Mouse (Mus musculus): ENCODE data around the gene Zbp1.

The Zbp1 gene

DNA sequence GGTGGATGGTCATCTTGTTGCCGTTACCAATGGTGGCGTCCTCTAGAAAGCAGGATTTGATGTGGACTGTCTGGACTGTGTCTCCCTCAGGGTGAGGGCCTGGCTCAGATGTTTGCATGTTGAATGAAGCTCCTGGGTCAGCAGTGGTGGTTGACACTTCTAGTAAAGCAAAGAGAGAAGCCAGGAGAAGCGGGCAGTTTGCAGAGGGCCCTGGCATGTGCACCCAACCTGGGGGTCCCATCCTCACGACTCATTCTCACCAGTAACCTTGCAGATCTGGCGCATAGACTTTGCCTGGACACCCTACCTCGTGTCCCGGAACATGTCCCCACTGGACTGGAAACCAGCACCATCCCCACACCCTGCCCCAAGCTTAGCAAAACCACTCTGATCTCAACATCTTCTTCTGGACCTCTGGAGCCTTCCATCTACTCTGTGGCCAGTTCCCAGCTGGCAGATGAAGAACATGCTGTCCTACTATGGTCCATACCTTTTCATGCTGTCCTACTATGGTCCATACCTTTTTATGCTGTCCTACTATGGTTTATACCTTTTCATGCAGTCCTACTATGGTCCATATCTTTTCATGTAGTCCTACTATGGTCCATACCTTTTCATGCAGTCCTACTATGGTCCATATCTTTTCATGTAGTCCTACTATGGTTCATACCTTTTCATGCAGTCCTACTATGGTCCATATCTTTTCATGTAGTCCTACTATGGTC, 9.5 kb downstream of the Zbp1 start:
- no peak for DNase-seq

DNA sequence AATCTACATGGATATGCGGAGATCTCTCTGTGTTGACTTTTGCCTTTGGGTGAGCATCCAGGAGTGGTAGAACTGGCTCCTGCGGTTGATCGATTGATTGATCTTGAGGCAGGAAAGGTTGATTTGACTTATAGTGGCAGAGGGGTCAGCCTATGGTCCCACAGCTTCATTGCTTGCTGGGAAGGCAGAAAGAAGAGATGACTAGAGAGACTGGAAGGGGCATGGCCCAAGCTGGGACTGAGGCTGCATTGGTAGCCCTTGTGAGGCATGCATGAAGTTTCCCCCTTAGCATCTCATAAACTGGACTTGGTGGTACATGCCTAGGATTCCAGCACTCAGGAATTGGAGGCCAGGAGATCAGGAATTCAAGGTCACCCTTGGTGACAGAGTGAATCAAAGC, 11.7 kb downstream of the Zbp1 start:
- no peak for DNase-seq

GRCm38 (mm10) chr2:173205563-173206099, 13.1 kb downstream of the Zbp1 start:
- no peak for DNase-seq

DNA sequence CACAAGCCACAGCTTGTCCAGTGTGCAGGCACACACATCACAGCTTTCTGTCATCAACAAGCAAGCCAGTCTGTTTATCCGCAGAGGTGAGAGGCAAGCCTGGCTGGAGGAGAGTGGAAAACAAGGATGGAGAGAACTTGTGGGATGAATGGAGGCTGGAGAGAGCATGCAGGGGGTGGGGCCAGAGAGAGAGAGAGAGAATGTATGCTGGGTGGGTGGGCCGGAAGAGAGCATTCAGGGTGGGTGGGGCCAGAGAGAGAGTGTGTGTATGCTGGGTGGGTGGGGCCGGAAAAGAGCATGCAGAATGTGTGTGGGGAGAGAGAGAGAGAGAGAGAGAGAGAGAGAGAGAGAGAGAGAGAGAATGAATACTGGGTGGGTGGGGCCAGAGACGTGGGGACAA, 14.1 kb downstream of the Zbp1 start:
- no peak for DNase-seq

DNA sequence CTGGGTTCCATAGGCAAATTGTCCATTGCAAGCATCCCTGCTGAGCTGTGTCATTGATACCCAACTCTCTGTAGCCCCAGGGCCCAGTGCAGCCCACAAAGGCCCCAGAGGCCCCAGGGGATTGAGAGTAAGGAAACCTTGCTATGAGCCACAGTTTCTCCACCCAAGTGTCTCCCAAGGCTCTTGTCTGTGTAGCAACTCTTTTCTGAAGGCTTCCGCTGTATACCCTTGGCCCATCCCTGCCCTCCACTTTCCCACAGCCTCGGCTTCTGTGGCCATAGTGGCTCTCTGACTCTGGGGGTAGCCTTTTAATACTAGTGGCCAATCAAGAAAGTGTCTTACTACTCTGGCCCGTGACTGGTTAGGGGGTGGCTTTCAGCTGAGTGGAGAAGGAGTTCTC, 15.0 kb downstream of the Zbp1 start:
- DNase-seq, result no peak

DNA sequence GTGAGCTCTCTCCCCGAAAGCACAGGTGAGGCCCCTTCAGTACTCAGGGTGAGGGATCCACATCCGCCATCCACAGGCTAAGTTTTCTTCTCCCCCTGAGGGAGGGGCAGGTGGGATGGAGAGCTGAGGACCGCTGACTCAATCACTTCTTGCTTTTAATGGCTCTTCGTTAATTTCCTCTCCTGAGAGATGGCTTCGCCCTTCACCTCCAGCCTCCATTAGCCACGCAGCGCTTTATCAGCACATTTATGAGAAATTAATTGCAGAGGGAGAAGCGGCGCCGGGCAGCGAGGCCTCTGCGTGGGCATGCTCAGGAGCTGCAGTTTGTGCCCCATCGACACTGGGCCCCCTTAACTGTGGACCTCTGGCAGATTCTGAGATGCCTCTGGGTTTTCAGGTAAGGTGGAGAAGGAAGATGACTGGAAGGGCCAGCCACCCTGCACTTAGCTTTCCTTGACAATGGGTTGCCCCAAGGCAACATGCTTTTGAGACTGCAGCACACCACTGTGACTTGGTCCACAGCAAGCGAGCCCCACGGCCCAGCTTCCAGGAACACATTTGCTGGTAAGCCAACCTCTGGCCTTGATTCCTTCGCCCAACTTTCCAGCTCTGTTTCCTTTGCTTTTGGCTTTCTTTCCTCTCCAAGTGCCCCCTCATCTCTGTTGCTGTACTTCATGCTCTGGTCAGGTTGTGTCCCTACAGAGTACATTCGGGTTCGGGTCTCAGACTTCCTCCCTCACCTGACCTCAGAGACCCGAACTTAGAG, 15.6 kb downstream of the Zbp1 start:
- DNase-seq, result no peak

GRCm38 (mm10) chr2:173194796-173195195, 23.9 kb downstream of the Zbp1 start:
- DNase-seq, result no peak

GRCm38 (mm10) chr2:173187182-173187855, 31.4 kb downstream of the Zbp1 start:
- DNase-seq, result peak in 1 of 2 experiments; percentile 59

- DNase-seq, result peak; percentile 95
These were observed 32.4 kb downstream of the Zbp1 start for GRCm38 (mm10) chr2:173186047-173186943.

DNA sequence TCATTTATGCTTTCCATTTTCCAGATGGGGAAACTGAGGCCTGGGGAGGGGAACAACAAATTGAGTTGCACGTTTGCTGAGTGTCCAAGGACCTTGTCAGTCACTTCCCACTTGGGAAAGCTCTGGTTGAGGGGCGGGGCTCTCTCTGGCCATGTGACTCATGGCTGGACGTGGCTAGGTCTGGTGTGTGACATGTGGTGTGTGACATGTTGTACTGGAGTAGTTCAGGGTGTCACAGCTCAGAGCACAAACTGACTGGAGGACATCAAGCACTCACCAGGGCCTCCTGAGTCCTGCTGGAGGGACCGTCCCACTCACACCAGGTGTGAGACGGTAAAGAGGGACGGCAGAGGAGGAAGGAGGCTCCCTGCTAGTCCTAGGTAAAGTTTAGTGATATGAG, 33.4 kb downstream of the Zbp1 start:
- DNase-seq, result no peak

DNA sequence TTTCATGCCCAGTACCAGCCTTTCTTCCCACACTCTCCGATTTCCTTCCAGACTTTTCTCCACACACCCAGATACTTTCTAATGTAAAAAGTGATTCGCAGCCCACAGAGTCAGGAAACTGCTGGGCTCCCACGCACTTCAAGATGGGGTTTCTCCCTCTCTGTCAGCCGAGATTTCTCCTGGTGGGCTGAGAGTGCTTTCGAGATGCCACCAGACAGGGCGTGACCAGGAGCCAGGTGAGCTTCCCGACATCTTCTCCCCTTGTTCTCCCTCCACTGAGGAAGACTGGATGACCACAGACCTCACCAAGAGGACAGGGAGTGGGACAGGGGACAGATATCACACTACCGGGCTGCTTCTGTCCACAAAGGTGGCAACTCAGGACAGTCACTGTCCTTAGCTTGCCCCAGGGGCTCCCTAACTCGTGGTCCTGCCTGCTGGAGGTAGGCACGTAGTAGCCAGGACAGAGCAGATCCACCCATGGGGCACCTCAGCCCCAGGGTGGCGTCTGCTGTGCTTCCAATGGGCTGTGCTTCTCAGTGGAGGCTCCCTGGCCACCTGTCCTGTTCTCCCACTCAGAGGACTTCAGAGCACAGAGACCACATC, 34.1 kb downstream of the Zbp1 start:
- DNase-seq, result peak in 1 of 2 experiments; percentile 13

DNA sequence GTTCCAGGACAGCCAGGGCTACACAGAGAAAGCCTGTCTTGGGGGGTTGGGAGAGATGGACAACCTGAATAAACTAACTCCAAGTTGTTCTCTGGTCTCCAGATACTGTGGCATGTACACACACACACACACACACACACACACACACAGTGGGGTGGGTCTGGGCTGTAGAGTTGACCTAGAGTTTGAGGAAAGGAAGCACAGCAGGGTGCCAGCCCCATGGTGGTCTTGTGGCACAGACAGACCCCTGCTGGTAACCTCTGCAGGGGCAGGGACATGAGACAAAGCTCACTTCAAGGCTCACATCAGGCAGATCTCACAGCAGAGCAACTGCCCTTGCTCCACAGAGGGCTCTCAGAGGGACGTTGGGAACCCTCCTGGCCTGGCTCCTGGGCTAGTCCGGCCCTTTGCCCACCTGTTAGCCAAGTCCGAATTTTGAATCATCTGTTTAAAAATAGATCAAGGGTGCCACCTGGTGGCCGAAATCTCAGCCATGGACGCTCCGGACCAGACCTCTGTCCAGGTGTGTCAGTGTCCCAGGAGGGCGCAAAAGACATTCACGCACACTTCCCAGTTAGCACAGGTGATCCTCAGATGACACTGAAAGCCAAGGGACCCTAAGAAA, 34.8 kb downstream of the Zbp1 start:
- DNase-seq, result peak; percentile 88 to 89

GRCm38 (mm10) chr2:173183311-173183710, 35.4 kb downstream of the Zbp1 start:
- DNase-seq, result no peak

- no peak for DNase-seq
These were observed 35.9 kb downstream of the Zbp1 start for GRCm38 (mm10) chr2:173182796-173183195.

GRCm38 (mm10) chr2:173181901-173182300, 36.8 kb downstream of the Zbp1 start:
- DNase-seq, result no peak

DNA sequence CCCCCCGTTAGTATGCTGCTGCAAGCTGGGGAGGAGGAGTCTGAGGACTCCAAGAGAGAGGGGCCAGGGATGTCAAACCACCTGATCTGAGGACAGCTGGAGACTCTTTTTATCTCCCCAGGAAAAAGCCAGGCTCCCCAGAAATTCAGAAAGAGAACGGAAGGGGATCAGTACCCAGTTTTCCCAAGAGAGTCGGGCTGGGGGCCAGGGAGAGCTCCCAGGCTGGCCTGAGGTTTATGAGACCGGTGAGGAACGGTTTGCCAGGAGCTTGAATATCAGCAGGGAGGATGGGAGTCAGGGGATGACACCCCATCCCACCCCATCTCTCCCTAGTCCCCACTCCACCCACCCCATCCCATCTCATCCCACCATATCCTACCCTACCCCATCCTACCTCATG, 37.2 kb downstream of the Zbp1 start:
- no peak for DNase-seq

GRCm38 (mm10) chr2:173180721-173181388, 37.9 kb downstream of the Zbp1 start:
- DNase-seq, result no peak

GRCm38 (mm10) chr2:173180026-173180425, 38.7 kb downstream of the Zbp1 start:
- no peak for DNase-seq

DNA sequence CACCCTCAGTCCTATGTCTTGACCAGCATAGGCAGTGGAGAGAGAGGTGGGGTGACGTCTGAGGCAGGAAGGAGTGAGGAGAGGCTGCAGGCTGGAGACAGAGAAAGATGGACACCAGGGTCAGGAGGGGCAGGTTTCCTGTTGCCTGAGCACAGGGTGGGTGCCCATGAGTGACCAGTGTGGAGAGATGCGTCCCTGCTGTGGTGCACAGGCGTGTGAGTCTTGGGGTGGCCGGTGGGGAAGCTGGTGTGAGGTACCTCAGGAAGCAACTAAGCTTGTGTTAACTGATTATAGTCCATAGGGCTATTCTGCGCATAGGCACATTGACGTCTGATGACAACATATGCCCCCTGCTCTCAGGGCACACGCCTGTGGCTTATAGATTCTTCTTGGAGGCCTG, 39.7 kb downstream of the Zbp1 start:
- no peak for DNase-seq

- DNase-seq, result peak; percentile 70 to 82
These were observed 40.8 kb downstream of the Zbp1 start for GRCm38 (mm10) chr2:173177951-173178350.

DNA sequence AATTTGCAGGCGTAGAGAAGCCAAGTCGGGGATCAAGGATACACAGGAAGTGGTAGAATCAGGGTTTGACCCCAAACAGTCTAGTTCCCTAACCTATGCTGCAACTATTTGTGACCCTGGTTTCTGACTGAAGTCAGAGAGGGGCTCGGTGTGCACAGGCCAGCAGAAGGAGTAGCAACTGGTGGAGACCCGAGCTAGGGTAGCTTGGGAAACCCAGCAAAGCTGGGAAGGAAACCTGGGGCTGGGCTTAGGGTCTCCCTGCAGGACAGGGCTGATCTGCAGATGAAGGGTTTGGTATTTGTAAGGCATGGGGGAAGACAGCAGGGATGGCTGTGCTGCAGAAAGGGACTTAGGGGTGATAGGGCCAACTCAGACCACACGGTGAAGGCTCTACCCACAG, 41.2 kb downstream of the Zbp1 start:
- DNase-seq, result peak in 1 of 2 experiments; percentile 14
